Mouse (Mus musculus): ENCODE results near the gene M1ap.

M1ap gene

GRCm38 (mm10) chr6:83038496-83039012 lies 91.9 kb downstream of the M1ap start:
- DNase-seq: peak; percentile 84

- no peak for DNase-seq
These were observed 93.9 kb downstream of the M1ap start for GRCm38 (mm10) chr6:83040601-83041000.

DNA sequence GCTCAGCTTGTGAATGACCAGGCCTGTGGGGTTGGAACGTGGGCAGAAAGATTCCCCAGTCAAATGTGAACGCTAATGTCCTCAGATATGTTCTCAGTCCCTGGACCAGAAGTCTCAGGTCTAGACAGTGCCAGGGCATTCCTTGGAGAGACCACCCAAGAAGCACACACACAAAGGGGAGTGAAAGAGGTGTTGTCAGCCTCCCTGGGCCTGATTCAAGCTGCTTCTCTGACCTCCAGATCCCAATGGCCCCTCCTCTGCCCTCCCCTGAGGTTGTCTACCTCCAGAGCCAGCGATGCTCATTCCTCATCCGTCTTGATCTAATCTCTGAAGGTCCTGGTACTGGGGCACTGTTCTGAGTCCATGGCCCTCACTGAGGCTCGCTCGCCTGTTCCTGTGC lies 96.9 kb downstream of the M1ap start:
- DNase-seq: no peak

DNA sequence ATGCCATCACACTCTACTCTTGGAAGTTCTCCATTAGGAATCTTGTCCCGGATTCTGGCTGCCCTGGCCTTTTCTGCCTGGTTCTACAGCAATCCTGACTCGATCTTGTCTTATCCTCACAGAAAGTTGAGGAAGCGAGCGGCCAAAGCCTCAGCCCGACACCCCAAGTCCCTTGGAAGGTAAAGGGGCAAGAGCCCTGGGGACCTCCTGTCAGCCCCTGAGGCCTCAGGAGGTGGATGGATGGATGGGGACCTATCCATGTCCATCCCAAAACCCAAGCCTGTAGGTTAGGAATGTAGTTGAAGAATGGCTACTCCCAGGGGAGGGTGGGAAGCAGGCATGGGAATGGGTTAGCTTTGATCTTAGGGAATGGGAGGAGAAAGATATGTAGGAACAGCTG lies 97.3 kb downstream of the M1ap start:
- no peak for DNase-seq

DNA sequence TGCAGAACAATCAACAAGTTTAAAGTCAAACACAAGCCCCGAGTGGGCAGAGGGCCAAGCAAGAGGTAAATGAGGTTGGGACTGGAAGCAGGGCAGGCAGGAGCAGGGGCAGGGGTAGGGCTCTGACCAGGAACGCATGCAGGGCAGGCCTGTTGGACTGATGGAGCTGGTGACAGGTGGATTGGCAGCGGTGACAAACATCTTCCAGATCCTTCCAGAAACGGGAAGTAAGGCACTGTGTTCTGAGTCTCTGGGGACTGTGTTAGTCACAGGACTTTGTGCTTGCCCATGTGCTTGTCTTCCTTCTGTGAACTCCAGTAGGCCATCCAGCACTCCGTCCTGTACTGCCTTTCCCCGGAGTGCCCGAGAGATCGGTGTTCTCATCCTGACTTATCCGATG lies 98.0 kb downstream of the M1ap start:
- no peak for DNase-seq

- no peak for DNase-seq
These were observed 102.7 kb downstream of the M1ap start for GRCm38 (mm10) chr6:83049367-83049766.

DNA sequence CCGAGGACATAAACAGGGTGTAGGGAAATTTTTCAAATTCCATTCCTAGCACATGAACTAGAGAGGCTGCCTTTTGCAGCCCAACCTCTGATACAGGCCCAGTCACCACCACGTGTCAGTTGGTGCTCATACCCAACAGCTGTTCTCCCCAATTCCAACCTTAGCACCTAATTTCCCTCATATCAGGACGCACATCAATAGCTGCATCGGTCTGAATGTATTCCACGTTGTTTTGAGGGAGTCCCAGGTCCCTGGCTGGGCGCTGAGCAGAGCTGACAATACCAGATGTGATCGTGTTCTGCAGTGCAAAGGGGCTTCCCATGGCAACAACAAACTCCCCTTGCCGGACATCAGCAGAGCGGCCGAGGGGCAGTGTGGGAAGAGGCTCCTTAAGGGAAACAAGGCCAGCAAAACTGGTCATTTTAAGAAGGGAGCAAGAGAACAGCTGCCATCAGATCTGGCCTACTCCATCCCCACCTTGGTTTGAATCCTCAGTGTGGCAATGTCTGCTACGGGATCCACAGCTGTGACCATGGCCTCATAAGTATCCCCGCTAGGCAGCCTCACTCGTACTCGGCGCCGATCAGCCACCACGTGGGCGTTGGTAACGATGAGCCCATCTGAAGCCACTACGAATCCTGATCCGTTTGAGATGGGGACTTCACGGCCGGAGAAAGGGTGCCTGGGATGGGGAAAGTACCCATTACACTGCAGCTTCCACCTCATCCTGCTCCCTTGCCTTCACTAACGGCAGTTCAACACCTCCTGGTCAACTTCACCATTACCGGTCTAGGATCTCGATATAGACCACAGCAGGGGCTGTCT lies 106.6 kb downstream of the M1ap start:
- DNase-seq: peak; percentile 64

DNA sequence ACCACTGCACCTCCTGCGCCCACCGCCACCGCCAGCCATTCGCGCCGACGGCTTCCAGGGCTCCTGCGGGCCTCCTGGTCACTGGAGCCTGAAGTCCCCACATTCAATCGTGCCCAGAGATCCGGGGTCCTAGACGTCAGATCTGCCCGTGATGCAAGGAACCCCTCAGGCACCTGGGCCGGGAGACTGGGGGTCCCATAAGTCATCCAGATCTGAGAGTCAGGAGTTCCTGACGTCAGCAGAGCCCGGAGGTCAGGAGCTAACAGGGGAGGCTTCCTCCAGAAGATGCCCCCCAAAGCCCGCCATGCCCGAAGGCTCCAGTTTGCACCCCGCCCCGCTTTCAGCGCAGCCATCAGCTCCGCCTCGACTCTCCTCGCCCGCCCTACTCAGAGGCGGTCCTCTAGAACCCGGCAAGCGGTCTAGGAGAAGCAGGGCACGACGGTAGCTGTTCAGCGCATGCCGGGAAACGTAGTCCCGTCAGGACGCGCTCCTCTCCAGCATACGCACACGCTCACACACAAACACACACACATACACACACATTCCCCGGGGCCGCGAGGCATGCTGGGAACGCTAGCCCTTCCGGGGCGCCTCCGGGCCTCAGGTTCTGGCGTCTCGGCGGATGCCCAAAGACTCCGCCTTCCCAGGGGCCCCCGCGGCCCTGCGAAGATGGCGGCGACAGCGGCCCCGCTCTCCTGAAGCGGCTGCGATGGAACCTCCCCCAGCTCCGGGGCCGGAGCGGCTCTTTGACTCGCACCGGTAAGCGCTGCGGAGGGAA lies 107.6 kb downstream of the M1ap start, which contains the start of gene Aup1:
Aup1 (plus strand) TSS at position 448 of the 778 bp plus-strand sequence.
- peak; percentile 99 for DNase-seq

DNA sequence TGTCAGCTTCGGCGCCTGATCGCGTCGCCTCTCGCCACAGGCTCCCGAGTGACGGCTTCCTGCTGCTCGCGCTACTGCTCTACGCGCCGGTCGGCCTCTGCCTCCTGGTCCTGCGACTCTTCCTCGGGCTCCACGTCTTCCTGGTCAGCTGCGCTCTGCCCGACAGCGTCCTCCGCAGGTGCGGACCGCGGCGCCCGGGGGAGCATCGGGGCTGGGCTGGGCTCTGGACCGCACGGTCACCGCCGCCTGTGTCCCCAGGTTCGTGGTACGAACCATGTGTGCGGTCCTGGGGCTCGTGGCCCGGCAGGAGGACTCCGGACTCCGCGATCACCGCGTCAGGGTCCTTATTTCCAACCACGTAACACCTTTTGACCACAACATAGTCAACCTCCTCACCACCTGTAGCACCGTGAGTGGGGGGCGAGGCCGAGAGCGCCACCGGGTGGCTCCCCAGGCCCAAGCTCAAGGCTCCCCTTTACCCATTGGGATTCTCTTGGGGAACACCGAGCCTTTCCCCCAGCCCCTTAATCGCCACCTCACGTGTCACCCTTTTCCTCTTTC lies 108.2 kb downstream of the M1ap start, which contains the start of gene Htra2:
Htra2 (minus strand) TSS at position 403 of the 561 bp plus-strand sequence.
- DNase-seq: no peak

GRCm38 (mm10) chr6:83057790-83058189 lies 111.1 kb downstream of the M1ap start, which contains the start of gene Dqx1:
TSS of gene Dqx1 (plus strand) at chr6:83057844.
- peak; percentile 52 for DNase-seq

- DNase-seq: no peak
These were observed 112.0 kb downstream of the M1ap start for GRCm38 (mm10) chr6:83058725-83059124.

DNA sequence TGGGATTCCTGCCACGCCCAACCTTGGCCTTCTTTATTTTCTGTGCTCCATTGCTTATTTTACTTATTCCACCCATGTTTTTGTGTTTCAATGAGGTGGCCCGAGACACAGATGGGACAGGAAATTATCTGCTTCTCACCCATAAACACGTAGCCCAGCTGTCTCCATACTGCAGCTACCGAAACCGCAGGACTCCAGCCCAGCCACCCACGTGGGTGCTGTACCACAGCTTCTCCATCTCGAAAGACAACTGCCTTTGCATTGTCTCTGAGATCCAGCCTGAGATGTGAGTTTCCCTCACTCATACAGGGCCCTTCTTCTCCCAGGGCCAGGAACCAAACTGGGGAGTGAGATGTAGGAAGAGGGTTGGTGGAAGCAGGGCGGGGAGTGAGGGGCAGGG lies 119.3 kb downstream of the M1ap start:
- DNase-seq: no peak

DNA sequence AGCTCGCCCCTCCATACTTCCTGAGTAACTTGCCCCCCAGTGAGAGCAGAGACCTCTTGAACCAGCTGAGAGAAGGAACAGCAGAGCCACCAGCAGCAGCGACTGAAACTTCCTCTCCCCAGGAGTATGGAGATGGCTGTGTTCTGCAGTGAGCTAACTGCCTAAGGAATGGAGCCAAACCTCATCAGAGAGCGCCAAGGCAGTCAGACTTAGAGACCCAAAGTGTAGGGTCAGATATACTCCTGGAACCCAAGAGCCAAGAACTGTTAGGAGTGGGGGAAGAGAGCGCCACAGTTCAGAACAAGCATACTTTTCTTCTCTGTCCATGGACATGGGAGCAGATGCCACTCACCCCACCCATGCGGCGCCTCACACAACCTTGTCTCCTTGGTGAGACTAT lies 119.7 kb downstream of the M1ap start:
- no peak for DNase-seq

DNA sequence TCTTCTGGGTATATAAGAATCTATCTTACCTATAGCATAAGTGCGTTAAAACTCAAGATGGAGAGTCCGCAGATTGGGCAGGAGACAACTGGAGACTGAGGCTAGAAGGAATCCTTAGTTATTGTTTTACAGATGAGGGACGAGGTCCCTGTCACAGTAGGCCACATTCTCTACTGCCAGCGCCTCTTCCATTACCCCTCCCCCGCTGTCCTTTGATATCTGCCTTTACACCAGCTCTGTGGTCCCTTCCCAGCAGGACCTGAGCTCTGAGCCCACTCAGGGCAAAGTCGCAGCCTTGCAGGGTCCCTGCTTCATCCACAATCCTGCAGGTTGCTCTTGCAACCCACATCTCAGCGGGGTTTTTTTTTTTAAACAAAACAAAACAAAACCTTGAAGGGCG lies 121.5 kb downstream of the M1ap start:
- DNase-seq: no peak

- no peak for DNase-seq
These were observed 122.2 kb downstream of the M1ap start for GRCm38 (mm10) chr6:83068706-83069487.

DNA sequence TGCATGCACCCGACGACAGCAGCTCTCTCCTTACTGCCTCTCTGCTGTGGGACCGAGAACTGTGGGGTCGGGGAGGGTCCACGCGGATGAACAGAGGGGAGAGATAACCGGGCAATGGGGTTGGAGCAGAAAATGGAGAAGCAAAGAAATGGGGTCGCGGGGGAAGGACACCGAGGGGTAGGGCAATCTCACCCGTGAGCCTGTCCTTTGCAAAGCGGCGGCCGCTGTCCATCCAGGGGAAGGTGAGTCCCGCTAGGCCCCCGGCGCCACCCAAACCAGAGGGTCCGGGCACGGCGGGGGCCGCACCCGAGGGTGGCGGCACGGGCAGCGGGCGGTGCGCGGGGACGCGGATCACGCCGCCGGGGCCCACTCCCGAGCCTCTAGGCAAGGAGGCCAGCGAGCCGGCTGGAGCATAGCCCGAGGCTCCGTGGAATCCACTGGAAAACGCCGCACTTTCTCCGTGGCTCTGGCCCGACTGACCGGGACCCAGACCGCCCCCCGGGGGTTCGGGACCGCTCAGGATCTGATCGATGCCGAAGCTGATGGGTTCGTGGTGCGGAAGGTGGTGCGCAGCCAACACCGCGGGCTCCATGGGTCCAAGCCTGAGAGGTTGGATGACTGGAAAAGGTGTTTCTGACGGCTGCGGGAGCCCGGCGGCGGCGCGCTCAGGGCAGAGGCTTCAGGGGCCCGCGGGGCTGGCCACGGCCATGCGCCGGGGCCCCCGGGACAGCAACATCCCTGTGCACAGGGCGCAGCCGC lies 123.0 kb downstream of the M1ap start:
- DNase-seq: no peak

DNA sequence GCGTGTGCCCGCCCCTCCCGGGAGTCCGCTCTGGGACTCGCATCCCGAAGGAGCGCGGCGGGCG lies 123.4 kb downstream of the M1ap start, which contains the start of gene Tlx2:
Tlx2 (minus strand) TSS at position 47 of the 64 bp plus-strand sequence.
- DNase-seq: no peak

DNA sequence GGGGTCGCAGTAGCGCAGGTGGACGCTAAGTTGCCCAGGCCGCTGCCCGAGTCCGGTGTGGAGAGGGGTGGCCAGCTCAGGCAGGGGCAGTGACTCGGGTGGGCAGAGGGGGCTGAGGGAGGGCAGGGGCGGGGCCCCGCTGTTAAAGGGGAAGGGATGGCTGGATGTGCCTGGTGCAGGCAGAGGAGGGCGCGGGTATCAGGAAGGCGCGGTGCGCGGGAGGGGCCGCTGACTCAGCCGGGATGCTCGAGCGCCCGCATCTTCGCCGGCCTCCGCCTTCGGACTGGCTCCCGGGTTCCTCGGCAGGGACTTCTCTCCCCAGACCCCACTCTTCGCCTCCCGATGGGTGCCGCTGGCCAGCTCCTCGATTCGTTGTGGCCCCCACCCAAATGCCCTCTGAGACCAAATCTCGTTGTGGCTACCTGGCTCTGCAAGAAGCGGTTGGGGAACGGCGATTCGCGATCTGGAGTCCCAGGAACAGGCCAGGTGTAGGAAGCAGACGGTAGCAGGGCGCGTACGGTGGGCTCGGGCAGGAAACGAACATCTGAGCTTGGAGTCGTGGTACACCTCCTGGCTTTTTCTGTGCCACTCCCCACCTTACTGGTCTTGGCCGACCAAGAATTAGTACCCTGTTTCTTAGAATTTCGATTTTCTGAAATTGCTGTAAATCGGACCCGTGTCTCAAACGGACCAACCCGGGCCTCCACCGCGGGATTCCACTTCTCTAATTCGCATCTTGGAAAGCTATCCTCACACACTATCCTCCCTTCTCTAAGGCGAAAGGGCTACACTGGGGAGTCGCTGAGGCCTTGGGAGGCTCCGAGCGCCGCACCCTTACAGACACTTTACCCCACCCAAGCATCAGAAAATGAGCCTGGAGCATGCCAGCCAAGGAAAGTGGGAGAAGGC lies 123.9 kb downstream of the M1ap start:
- no peak for DNase-seq

DNA sequence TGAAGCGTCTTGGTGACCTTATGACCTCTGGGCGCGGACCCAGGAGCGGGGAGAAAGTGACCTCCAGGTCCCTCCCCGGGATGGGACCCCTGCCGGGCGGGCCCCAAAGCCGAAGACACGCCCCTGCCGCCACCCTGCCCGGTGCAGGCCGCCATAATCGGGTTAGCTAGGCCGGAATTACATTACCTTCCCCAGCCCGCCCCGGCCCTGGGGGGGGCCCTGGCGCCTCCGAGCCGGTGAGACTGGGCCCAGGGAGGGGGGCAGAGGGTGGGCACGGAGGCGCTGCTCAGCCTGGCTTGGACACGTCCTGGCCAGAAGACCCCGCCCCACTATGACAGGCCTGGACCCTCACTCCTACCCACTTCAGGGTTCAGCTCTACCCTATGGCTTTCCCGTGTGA lies 124.5 kb downstream of the M1ap start:
- DNase-seq: no peak

DNA sequence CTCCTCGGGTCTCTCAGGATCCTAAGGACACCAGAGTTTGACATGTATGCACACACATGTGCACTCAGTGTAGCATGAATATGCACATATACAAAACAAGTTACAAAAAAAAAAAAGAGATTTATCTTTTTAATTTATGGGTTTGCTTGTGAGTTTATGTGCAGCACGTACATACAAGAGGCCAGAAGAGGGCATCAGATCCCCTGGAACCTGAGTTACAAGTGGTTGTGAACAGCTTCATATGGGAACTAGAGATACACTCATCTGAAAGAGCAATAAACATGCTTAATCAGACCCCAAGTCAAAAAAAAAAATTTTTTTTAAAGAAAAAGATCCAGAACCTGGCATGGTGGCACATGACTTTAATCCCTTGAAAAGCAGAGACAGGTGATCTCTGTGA lies 128.3 kb downstream of the M1ap start:
- DNase-seq: no peak

DNA sequence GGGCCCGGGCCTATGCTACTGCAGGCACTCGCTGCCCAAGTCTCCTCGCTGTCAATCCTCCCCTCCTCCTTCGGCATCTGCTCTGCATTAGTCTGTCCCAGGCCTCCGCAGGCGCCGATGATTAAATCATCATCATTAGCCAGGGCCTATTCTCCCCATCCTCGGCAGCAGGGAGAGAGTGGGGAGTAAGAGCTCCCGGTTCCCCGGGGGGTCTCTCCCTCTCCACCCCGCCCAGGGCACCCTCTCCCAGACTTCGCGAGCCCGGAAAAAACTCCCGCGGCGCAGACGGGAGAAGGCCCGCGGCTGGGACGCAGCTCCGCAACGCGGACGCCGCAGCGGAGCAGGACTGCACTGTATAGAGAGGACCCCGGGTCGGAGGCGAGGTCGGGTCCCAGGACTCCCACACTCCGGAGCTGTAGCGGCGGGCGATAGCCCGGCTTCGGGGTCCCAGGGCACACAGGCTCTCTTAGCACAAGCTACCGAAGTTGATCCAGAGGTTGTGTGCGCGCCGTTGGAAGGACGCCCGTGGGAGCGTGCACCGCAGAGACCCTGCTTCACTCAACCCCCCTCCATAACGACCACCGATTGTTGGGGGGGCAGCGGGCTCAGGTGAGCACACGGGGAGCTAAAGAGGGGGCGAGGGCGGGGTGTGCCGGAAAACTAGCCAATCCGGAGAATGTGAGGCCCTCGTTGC lies 131.1 kb downstream of the M1ap start, which contains the start of gene Pcgf1:
Pcgf1 (plus strand) TSS at position 240 of the 694 bp plus-strand sequence.
- peak; percentile 67 for DNase-seq

All from layer of hippocampus, adult 9-11 months (tissue).